Mouse (Mus musculus): ENCODE results near the gene Mgst3. TPM values are rescaled to one million over a fixed set of nuclear protein-coding genes. Genes with fewer than 3 reads are reported as not detected.

Gene Mgst3
- 261 and 283 TPM in 2 replicates for polyA plus RNA-seq (2012; rRNA removed)

- DNase-seq (ENCODE audit: extremely low spot score in 1 of 2, low spot score in 1 of 2) = peak; percentile 86 to 98
Measured at GRCm38 (mm10) chr1:167393683-167394492, at the start of gene Mgst3. Mgst3 (minus strand) TSS chr1:167393841.

GRCm38 (mm10) chr1:167438231-167438885 is 44.7 kb upstream of the Mgst3 start:
- no peak for DNase-seq (ENCODE audit: extremely low spot score in 1 of 2, low spot score in 1 of 2)

GRCm38 (mm10) chr1:167437091-167437490 is 43.5 kb upstream of the Mgst3 start:
- DNase-seq (ENCODE audit: extremely low spot score in 1 of 2, low spot score in 1 of 2) = peak in 1 of 2 experiments; percentile 33

GRCm38 (mm10) chr1:167436186-167436975 is 42.7 kb upstream of the Mgst3 start:
- no peak for DNase-seq (ENCODE audit: extremely low spot score in 1 of 2, low spot score in 1 of 2)

GRCm38 (mm10) chr1:167434931-167435330 is 41.3 kb upstream of the Mgst3 start:
- DNase-seq (ENCODE audit: extremely low spot score in 1 of 2, low spot score in 1 of 2) = no peak

- DNase-seq (ENCODE audit: extremely low spot score in 1 of 2, low spot score in 1 of 2) = no peak
Measured at GRCm38 (mm10) chr1:167430976-167431676, 37.5 kb upstream of the Mgst3 start.

- DNase-seq (ENCODE audit: extremely low spot score in 1 of 2, low spot score in 1 of 2) = no peak
Measured at GRCm38 (mm10) chr1:167426681-167427080, 33.0 kb upstream of the Mgst3 start.

GRCm38 (mm10) chr1:167425572-167425971 is 31.9 kb upstream of the Mgst3 start:
- no peak for DNase-seq (ENCODE audit: extremely low spot score in 1 of 2, low spot score in 1 of 2)

- DNase-seq (ENCODE audit: extremely low spot score in 1 of 2, low spot score in 1 of 2) = no peak
Measured at GRCm38 (mm10) chr1:167422501-167423240, 29.0 kb upstream of the Mgst3 start.

- peak; percentile 60 to 90 for DNase-seq (ENCODE audit: extremely low spot score in 1 of 2, low spot score in 1 of 2)
Measured at GRCm38 (mm10) chr1:167414846-167415245, 21.2 kb upstream of the Mgst3 start.

- no peak for DNase-seq (ENCODE audit: extremely low spot score in 1 of 2, low spot score in 1 of 2)
Measured at GRCm38 (mm10) chr1:167411991-167412715, 18.5 kb upstream of the Mgst3 start.

GRCm38 (mm10) chr1:167409601-167410000 is 16.0 kb upstream of the Mgst3 start:
- DNase-seq (ENCODE audit: extremely low spot score in 1 of 2, low spot score in 1 of 2) = no peak

- no peak for DNase-seq (ENCODE audit: extremely low spot score in 1 of 2, low spot score in 1 of 2)
Measured at GRCm38 (mm10) chr1:167405237-167405636, 11.6 kb upstream of the Mgst3 start.

- peak in 1 of 2 experiments; percentile 26 for DNase-seq (ENCODE audit: extremely low spot score in 1 of 2, low spot score in 1 of 2)
Measured at GRCm38 (mm10) chr1:167393281-167393680, 360 bp downstream of the Mgst3 start.

- peak in 1 of 2 experiments; percentile 34 for DNase-seq (ENCODE audit: extremely low spot score in 1 of 2, low spot score in 1 of 2)
Measured at GRCm38 (mm10) chr1:167392687-167393086, 954 bp downstream of the Mgst3 start.

GRCm38 (mm10) chr1:167392031-167392640 is 1.5 kb downstream of the Mgst3 start:
- peak in 1 of 2 experiments; percentile 16 for DNase-seq (ENCODE audit: extremely low spot score in 1 of 2, low spot score in 1 of 2)

- no peak for DNase-seq (ENCODE audit: extremely low spot score in 1 of 2, low spot score in 1 of 2)
Measured at GRCm38 (mm10) chr1:167391241-167391640, 2.4 kb downstream of the Mgst3 start.

- no peak for DNase-seq (ENCODE audit: extremely low spot score in 1 of 2, low spot score in 1 of 2)
Measured at GRCm38 (mm10) chr1:167390381-167390780, 3.3 kb downstream of the Mgst3 start.

GRCm38 (mm10) chr1:167389584-167389983 is 4.1 kb downstream of the Mgst3 start:
- DNase-seq (ENCODE audit: extremely low spot score in 1 of 2, low spot score in 1 of 2) = no peak

Data from frontal cortex, adult 2 months (tissue).